Mouse (Mus musculus): Measurements from ENCODE around the gene Gm11111. TPM values are rescaled to one million over a fixed set of nuclear protein-coding genes. Genes with fewer than 3 reads are reported as not detected.
"Not testable (repeated sequence)": the region's sequence is repeated elsewhere in the genome, so short reads cannot be mapped to it uniquely, and the experiment has no call there.

Gm11111 gene
- total RNA-seq, 2 experiments from 2014 or later: not detected

- DNase-seq (ENCODE audit: extremely low spot score in 1 of 2, low spot score in 2 of 2); intact Hi-C loops (cut with DNase I): not testable (repeated sequence)
Observed at GRCm38 (mm10) chr5:98576538-98576937, 24.0 kb downstream of the Gm11111 start.

GRCm38 (mm10) chr5:98578398-98578797 is 25.9 kb downstream of the Gm11111 start:
- DNase-seq (ENCODE audit: extremely low spot score in 1 of 2, low spot score in 2 of 2): no peak
- intact Hi-C loops (cut with DNase I): no loop called here

GRCm38 (mm10) chr5:98580811-98581210 is 28.3 kb downstream of the Gm11111 start:
- no peak for DNase-seq (ENCODE audit: extremely low spot score in 1 of 2, low spot score in 2 of 2)

GRCm38 (mm10) chr5:98582051-98582450 is 29.6 kb downstream of the Gm11111 start:
- intact Hi-C loops (cut with DNase I): no loop called here
- no peak for DNase-seq (ENCODE audit: extremely low spot score in 1 of 2, low spot score in 2 of 2)

More at GRCm38 (mm10) chr5:98580811-98581210, 28.3 kb downstream of the Gm11111 start:
- intact Hi-C loops (cut with DNase I): no loop called here

- no peak for DNase-seq (ENCODE audit: extremely low spot score in 1 of 2, low spot score in 2 of 2)
- intact Hi-C loops (cut with DNase I): no loop called here
Observed at GRCm38 (mm10) chr5:98585915-98586314, 33.4 kb downstream of the Gm11111 start.

Other genes starting within 250 kb of the Gm11111 start
- 1 to 10 TPM in 1 of 2 experiments, under 1 TPM in 1; 0.79 to 1.1 TPM for gene Cfap299, start 223.4 kb upstream of the Gm11111 start, total RNA-seq (2021)

Measured in left cerebral cortex, postnatal 10 days (tissue).